Mouse (Mus musculus): Measurements from ENCODE around the gene Cacna2d2. TPM values are rescaled to one million over a fixed set of nuclear protein-coding genes. Genes with fewer than 3 reads are reported as not detected.

Gene Cacna2d2
- total and polyA plus RNA-seq, 3 experiments, result 0.67 TPM; not detected in 2

- TF ChIP-seq NELFE (IDR thresholded peaks at IDR 0.05; ENCODE audit: low read depth, low read length) (no peak), CHD2 (IDR thresholded peaks at IDR 0.05; ENCODE audit: low read length) (no peak), ELF1 (IDR thresholded peaks at IDR 0.05; ENCODE audit: low read depth, low read length) (no peak), TCF12 (IDR thresholded peaks at IDR 0.05; ENCODE audit: low read depth, low read length) (no peak), RAD21 (IDR thresholded peaks at IDR 0.05; ENCODE audit: low read depth, low read length) (no peak), SMC3 (IDR thresholded peaks at IDR 0.05; ENCODE audit: low read depth, low read length) (no peak), E2F4 (IDR thresholded peaks at IDR 0.05; ENCODE audit: borderline replicate concordance, low read depth, low read length) (no peak), MAFK (IDR thresholded peaks at IDR 0.05; ENCODE audit: borderline replicate concordance, low read depth, low read length) (no peak), MAX (IDR thresholded peaks at IDR 0.05; ENCODE audit: low read length) (no peak)
- H3K27ac ChIP-seq (ENCODE audit: control insufficient read depth, low read depth, low read length), result no peak overlapping the region
- no peak overlapping the region for H3K4me3 ChIP-seq (ENCODE audit: control insufficient read depth in 1 of 2, insufficient read depth in 1 of 2, low read depth in 2 of 2, low read length in 2 of 2)
- H3K79me2 ChIP-seq (ENCODE audit: control insufficient read depth, insufficient read depth, low read length, poor library complexity), result no peaks in the 10 kb centered on the region
- peaks cover 0 to 3% of the 10 kb centered on the region in 2 experiments; a peak in 2 of 4 replicates for H3K27me3 ChIP-seq (ENCODE audit: control insufficient read depth in 1 of 2, insufficient read depth in 2 of 2, low read length in 2 of 2)
- H3K36me3 ChIP-seq (ENCODE audit: control insufficient read depth in 1 of 2, insufficient read depth in 2 of 2, low read length in 2 of 2), result no peaks in the 10 kb centered on the region
- H3K9me3 ChIP-seq (replicated peaks; ENCODE audit: insufficient read depth, low read length), result no peaks in the 10 kb centered on the region
- no peak for DNase-seq (ENCODE audit: low read depth, low spot score)
- H3K4me1 ChIP-seq (ENCODE audit: control insufficient read depth in 1 of 2, insufficient read depth in 2 of 2, low read length in 2 of 2), result no peaks in the 10 kb centered on the region
- H3K9ac ChIP-seq (ENCODE audit: control insufficient read depth, low read depth, low read length, poor library complexity, severe bottlenecking), result no peak overlapping the region
Measured at GRCm38 (mm10) chr9:107479593-107479992, 80.2 kb downstream of the Cacna2d2 start.

- no peaks in the 10 kb centered on the region for H3K79me2 ChIP-seq (ENCODE audit: control insufficient read depth, insufficient read depth, low read length, poor library complexity)
- H3K4me3 ChIP-seq (ENCODE audit: control insufficient read depth in 1 of 2, insufficient read depth in 1 of 2, low read depth in 2 of 2, low read length in 2 of 2), result no peak overlapping the region
- no peaks in the 10 kb centered on the region for H3K9me3 ChIP-seq (replicated peaks; ENCODE audit: insufficient read depth, low read length)
- TF ChIP-seq USF1 (IDR thresholded peaks at IDR 0.05; ENCODE audit: low read depth, low read length) (no peak), MYC (IDR thresholded peaks at IDR 0.05; ENCODE audit: low read depth, low read length) (no peak), SIN3A (IDR thresholded peaks at IDR 0.05; ENCODE audit: low read length) (no peak)
- no peak overlapping the region for H3K9ac ChIP-seq (ENCODE audit: control insufficient read depth, low read depth, low read length, poor library complexity, severe bottlenecking)
- no peak overlapping the region for H3K27ac ChIP-seq (ENCODE audit: control insufficient read depth, low read depth, low read length)
- peaks cover 0 to 2% of the 10 kb centered on the region in 2 experiments; a peak in 2 of 4 replicates for H3K27me3 ChIP-seq (ENCODE audit: control insufficient read depth in 1 of 2, insufficient read depth in 2 of 2, low read length in 2 of 2)
- no peaks in the 10 kb centered on the region for H3K4me1 ChIP-seq (ENCODE audit: control insufficient read depth in 1 of 2, insufficient read depth in 2 of 2, low read length in 2 of 2)
- no peak for DNase-seq (ENCODE audit: low read depth, low spot score)
- H3K36me3 ChIP-seq (ENCODE audit: control insufficient read depth in 1 of 2, insufficient read depth in 2 of 2, low read length in 2 of 2), result no peaks in the 10 kb centered on the region
Measured at GRCm38 (mm10) chr9:107480477-107481069, 81.2 kb downstream of the Cacna2d2 start.

GRCm38 (mm10) chr9:107481340-107481739 lies 81.9 kb downstream of the Cacna2d2 start:
- H3K36me3 ChIP-seq (ENCODE audit: control insufficient read depth in 1 of 2, insufficient read depth in 2 of 2, low read length in 2 of 2), result no peaks in the 10 kb centered on the region
- TF ChIP-seq MAX (IDR thresholded peaks at IDR 0.05; ENCODE audit: low read length), result no peak
- H3K9me3 ChIP-seq (replicated peaks; ENCODE audit: insufficient read depth, low read length), result no peaks in the 10 kb centered on the region
- no peak overlapping the region for H3K4me3 ChIP-seq (ENCODE audit: control insufficient read depth in 1 of 2, insufficient read depth in 1 of 2, low read depth in 2 of 2, low read length in 2 of 2)
- no peaks in the 10 kb centered on the region for H3K79me2 ChIP-seq (ENCODE audit: control insufficient read depth, insufficient read depth, low read length, poor library complexity)
- DNase-seq (ENCODE audit: low read depth, low spot score), result no peak
- H3K27ac ChIP-seq (ENCODE audit: control insufficient read depth, low read depth, low read length), result no peak overlapping the region
- no peaks in the 10 kb centered on the region for H3K4me1 ChIP-seq (ENCODE audit: control insufficient read depth in 1 of 2, insufficient read depth in 2 of 2, low read length in 2 of 2)
- peaks cover 0 to 2% of the 10 kb centered on the region in 2 experiments; a peak in 2 of 4 replicates for H3K27me3 ChIP-seq (ENCODE audit: control insufficient read depth in 1 of 2, insufficient read depth in 2 of 2, low read length in 2 of 2)
- H3K9ac ChIP-seq (ENCODE audit: control insufficient read depth, low read depth, low read length, poor library complexity, severe bottlenecking), result no peak overlapping the region
